Mouse (Mus musculus) heart, adult 18-20 months (tissue): ENCODE results near the gene Dpep3. TPM values are rescaled to one million over a fixed set of nuclear protein-coding genes. Genes with fewer than 3 reads are reported as not detected.
"Not testable (repeated sequence)": the region's sequence is repeated elsewhere in the genome, so short reads cannot be mapped to it uniquely, and the experiment has no call there.

ENCODE experiments used
- DNase-seq, 2 experiments: peaks; one replicate each; pipeline ENCODE4 v3.0.0; 2021 to 2022; ENCODE audit warnings: mixed read lengths in 1 of 2
- long read RNA-seq, 2 experiments: library from polyadenylated mRNA; stranded (forward); transcript quantifications; one replicate each; pipeline ENCODE4 v2.0.0; 2021
- total RNA-seq, 2 experiments: library from RNA; stranded (reverse); gene quantifications; 2 replicates each; pipeline ENCODE4 v1.2.3; 2021

Gene Dpep3
- total RNA-seq = not detected
- long read RNA-seq, experiment 1 = 0 reads
- long read RNA-seq, experiment 2 = 0 reads

DNA sequence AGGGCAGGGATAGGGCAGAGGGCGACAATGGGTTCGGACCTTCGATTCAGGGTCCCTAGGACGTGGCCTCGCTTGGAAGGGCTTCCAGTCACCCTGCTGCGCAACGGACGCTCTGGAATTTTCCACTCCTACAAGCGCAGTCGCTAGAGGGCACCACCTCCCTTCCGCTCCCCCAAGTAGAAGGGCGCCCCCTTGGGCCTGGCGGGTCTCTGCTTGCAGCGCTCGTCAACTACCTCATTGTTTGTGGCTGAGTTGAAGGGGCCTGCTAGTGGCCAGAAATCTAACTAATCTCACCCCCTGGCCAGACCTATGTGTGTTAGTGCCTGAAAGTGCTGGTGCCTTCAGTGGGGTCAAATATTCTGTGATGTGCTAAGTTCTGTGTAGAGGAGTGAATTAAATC lies at the start of gene Dpep3:
Gene Dpep3 (minus strand): TSS at position 105 of the 400 bp plus-strand sequence.
- DNase-seq = no peak

DNA sequence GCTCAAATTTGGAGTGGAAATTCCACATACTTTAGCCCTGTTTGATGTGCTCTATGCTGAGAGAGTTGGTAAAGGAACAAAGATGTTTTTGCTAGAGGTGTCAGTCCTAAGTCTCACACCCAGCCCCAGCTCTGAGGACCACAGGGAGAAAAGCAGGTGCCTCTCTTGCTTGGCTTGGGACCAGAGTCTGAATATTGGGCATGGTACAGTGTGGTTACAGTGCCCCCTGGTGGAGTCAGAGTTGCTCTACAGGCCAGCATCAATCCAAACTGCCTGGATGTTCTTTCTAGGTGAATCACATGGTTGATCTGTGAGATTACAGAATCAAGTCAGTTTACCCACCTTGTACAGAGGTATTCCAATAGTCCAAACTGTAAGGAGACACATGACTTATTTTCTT lies 43.3 kb upstream of the Dpep3 start:
- peak; percentile 71 to 91 for DNase-seq

DNA sequence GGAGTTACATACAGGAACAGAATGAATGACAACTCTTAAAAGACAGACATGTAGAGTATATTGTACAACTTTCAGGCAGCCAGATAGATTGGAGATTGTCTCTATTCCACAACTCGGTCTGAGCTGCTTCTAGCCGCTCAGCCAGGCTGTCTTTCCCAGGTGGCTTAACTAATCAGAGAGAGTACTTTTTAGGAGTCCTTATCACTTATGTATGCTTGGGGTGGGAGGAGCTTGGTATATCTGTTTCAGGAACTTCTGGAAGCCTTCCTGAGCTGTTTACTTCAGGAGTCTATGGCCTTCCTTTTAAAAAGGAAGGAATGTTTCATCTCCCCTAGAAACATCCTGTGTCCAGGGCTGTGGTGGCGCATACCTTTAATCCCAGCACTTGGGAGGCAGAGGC lies 38.8 kb upstream of the Dpep3 start:
- DNase-seq = no peak

DNA sequence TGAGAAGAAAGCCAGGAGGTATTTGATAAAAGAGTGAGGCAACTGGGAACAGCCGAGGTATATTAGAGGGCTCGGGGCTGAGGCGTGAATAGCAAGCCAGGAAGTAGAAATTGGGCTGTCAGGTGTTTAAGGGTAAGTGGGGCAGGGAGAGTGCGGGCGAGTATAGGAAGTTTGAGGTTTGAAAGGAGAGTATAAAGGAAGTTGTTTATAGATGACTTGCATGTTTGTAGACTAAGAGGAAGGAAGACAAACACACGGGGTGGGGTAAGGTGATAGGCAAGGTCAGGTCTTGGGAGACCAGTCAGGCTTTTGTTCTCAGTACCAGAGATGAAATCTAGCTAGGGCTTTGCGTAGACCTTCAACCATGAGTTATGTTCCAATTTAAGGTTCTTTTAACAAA lies 37.9 kb upstream of the Dpep3 start:
- no peak for DNase-seq

DNA sequence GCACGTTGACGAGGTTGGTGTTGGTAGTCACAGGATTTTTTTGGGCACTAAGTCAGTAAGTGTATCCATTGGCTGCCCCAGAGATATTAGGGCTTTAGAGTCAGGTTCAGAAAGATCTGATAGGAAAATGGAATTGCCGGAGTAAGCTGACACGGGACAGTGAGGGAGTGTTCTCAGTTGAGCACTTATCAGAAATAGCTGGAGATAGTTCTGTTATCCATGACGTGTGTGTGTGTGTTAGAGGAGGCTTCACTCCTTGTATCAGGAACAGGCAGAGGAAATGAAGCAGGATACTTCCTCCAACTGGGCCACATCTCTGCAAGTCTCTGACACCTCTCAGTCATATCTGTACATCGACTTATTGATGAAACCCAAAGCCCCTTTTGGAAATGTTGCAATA lies 37.1 kb upstream of the Dpep3 start:
- DNase-seq = no peak

DNA sequence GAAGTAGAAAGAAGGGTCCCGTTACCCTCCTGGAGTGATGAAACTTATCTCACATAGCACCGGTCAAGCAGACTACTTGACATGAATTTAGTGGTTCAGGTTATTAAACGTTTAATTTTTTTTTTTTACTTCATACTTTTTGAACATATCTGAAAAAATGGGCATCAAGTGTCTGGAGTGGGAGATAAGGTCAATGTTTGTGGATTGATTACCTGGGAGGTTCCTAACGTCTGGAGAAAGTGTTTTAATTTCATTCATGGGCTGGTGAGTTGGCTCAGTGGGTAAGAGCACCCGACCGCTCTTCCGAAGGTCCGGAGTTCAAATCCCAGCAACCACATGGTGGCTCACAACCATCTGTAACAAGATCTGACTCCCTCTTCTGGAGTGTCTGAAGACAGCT lies 33.0 kb upstream of the Dpep3 start:
- DNase-seq = not testable (repeated sequence)

DNA sequence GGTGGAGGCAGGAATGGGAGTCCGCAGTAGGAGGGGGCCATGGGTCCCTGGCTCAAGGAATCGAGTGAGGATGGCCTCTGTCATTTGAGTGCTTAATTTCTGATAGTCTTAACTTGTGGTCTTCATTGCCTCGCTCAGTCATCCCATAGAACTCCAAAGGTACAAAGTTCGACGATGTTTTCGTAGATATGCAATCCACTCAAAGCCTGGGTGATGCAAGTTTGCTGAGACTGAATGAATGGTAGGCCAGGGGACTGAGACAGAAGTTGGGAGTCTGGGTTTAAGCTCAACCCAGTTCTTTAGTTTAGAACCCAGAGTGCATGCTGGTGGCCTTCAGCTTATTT lies 32.4 kb upstream of the Dpep3 start, which contains the start of gene Ddx28:
Gene Ddx28 (minus strand): TSS at position 240 of the 344 bp plus-strand sequence.
- no peak for DNase-seq

DNA sequence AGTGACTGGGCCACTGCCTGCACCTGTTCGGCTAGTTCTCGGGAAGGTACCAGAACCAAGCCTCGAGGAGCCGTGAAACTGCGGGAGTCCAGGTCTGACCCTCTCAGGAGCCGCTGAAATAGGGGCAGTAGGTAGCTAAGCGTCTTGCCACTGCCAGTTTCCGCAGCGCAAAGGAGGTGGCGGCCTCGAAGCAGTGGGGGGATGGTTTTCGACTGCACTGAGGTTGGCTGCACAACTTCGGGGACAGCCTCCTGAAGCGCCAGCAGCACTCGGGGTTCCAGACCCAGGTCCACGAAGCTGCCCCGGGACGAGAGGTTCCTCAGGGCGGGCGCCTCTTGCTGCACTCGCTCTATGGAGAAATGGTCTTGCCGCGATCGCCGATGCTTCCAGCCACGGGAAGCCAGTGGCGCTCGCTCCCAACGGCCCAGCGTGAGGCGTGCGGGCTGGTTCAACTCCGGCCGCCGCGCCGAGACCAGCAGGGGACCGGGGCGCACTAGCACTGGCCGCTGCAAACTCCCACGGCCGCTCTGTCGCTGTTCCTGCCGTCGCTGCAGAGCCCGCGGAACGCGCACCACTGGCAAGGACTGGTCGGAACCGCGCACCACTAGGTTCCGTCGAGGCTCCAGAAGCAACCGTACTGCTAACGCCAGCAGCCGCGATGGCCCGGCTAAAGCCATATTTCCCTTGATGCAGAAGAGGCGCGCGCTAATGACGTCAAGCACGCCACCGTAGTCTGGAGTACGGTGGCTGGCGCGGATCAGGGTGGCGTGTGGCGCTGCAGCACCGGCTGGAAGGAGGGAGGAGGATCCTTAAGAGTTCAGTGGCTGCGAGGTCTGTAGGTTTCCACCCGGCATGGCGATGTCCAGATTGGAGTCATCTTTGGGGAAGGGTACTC lies 31.8 kb upstream of the Dpep3 start:
- peak; percentile 92 to 95 for DNase-seq

DNA sequence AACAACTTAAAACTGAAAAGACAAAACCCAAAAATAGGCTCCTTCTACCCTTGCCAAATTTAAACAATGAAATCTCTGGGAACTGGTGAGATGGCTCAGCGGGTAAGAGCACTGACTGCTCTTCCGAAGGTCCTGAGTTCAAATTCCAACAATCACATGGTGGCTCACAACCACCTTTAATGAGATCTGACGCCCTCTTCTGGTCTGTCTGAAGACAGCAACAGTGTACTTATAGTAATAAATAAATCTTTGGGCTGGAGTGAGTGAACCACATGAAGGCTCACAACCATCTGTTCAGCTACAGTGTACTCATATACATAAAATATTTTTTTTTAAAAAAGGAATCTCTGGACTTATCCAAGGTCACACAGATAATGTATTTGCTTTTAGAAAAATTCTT lies 28.7 kb upstream of the Dpep3 start:
- not testable (repeated sequence) for DNase-seq

DNA sequence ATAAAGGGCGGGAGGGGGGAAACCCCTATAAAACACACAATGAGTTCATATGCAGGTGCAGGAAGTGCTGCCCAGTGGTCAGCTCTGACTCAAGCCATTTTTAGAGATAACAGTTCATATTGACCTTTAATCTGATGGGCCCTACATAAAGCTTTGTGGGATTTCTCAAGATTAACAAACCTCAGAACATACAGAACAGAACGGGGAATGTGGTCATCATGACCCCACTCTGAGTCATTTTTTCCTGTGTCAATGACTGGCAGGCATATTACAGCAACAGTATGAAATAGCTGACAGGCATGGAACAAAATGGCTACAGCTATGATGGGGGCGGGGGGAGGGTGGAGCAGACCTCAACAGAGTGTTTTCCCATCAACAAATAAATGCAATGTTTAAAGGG lies 27.9 kb upstream of the Dpep3 start:
- DNase-seq = no peak

DNA sequence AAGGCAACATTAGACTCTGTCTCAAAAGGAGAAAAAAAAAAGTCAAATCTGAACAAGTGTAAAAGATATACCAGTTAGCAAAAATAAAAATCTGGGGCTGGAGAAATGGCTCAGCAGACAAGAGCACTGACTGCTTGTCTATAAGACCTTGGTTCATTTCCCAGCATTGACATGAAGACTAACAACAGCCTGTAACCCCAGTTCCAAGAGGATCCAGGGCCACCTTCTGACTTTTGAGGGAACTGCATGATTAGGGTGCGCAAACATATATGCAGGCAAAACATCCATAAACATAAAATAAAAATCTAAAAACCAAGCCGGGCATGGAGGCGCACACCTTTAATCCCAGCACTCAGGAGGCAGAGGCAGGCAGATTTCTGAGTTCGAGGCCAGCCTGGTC lies 27.2 kb upstream of the Dpep3 start:
- no peak for DNase-seq

DNA sequence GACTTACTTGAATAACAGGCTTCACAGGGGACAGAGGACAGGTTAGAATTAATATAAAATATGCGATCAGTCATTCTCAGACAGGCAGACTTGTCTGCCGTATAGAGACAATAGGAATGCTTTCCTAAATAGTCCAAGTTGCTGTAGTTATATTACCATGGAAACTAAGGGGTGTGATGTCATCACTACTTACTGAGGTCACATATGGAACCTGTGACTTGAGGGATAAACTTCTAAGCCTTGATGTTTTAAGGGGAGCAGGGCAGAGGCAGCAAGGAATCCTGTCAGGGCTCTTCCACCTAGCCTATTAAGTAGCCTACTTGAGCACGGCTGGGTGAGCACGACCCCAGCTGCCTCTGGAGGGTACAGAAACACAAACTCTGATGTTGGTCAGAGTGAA lies 26.6 kb upstream of the Dpep3 start, which contains the start of gene Dpep2nb:
Gene Dpep2nb (minus strand): TSS at position 101 of the 400 bp plus-strand sequence.
- DNase-seq = no peak

DNA sequence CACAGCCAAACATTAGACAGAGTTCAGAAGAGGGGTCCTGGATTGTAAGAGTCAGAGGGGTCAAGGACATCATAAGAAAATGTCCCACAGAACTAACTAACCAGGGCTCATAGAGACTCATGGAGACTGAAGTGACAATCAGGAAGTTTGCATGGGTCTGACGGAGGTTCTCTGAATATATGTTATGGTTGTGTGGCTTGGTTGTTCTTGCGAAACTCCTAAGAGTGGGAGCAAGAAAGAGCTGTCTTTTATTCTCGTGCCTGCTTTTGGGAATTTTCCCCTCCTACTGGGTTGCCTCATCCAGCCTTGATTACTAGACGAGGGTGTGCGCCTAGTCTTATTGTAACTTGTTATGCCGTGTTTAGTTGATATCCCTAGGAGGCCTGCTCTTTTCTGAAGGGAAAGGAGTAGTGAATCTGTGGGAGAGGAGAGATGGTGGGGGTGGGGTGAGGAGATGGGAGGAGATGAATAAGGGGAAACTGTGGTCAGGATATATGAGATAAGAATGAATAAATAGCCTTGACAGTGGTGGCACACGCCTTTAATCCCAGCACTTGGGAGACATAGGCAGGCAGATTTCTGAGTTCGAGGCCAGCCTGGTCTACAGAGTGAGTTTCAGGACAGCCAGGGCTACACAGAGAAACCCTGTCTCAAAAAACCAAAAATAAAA lies 25.4 kb upstream of the Dpep3 start:
- DNase-seq = no peak

DNA sequence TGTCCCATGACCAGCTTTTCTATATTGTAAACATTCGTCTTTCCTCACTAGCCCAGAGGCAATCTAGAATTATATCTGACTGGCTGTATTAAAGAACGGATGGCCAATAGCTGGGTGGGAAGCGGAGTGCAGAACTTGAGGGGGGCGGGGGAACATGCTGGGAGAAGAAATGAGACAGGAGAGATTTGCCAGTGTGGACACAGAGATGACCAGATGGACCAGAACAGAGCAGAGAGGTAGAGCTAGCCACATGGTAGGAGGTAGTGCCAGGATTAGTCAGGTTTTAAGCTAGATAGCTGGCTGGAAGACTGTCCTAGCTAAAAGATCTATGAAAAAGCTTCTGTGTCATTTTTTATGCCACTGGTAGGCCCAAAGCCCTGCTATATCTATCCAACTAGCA lies 22.7 kb upstream of the Dpep3 start:
- no peak for DNase-seq

DNA sequence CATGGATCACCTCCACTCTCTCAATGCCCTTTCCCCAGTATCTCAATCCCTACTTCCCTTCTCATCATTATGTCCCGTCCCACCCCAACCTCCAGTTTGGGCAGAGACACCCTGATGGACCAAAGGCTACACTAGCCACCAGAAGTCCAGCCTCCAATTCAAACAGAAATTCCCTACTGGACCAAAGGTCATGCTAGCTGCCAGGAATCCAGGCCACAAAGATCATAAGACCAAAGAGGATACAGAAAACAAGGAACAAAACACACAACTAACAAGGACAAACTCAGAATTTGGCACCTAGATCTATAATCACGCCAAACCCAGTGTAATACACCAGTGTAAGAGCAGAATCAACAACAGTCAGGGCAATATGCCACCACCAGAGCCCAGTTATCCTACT lies 19.7 kb upstream of the Dpep3 start:
- DNase-seq = peak in 1 of 2 experiments; percentile 22

DNA sequence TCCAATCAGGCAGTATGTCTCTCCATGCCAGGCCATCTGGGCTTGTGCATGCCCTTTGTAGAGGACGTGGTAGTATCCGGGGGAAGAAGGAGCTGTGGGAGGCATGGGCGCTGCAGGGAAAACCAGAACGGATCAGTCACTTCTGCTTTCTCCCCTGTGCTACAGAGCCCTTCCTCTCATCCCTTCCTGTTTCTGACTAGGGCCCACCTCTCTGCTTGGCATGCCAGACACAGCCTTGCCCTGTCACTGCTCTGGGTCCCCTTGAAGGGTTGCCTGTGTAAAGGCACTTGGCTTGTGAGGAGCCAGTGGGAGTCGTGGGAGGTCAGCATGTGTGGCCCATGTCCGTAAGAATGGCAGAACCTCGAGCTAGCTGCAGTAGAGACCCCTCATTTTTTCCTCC lies 17.1 kb upstream of the Dpep3 start:
- DNase-seq = peak in 1 of 2 experiments; percentile 46

DNA sequence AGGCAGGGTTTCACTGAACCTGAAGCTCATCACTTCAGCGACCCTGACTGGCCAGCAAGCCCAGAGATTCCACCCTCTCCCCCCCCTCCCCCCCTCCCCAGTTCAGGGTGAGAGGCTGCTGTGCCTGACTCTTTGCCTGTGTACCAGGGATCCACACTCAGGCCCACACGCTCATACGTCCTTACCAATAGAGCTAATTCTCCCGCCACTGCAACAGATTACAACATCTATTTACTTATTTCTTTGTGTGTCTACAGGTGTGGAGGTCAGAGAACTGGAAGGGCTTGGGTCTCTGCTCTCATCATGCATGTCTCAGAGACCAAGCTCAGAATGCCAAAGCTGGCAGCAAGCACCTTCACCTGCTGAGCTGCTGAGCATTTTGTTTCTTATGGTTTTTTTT lies 14.0 kb upstream of the Dpep3 start:
- no peak for DNase-seq

DNA sequence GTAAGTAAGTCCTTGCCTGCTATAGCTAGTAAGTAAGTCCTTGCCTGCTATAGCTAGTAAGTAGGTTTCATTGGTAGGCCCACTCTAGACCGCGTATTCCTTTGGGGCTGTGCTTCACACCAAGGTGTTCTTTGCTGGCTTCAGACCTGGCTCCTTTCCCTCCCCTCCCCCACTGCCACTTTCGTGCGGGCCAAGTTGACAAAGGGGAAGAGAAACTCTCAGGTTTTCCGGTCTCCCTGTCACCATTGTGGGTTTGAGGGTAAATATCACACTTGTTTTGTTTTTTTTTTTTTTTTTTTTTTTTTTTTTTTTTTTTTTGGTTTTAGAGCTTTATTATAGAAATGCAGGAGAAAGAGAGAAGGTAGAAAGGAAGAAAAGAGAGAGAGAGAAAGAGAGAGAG lies 13.3 kb upstream of the Dpep3 start:
- DNase-seq = peak in 1 of 2 experiments; percentile 19

DNA sequence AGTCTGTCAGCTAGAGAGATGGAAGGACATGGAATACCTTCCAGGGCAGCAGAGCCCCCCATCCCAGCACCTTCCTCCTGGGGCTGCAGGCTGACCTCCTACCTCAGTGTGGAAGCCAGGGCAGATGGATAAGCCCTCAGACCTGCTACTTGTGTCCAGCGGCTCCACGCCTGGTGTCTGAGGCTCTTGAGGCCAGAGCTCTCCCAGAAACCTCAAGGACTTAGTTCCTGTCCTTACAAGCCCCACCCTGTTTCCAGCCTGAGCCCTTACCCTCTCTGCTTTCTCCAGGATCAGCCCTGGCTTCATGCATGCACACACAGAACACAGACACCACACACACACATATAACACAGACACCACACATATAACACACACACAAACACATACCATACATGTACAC lies 12.3 kb upstream of the Dpep3 start:
- no peak for DNase-seq

DNA sequence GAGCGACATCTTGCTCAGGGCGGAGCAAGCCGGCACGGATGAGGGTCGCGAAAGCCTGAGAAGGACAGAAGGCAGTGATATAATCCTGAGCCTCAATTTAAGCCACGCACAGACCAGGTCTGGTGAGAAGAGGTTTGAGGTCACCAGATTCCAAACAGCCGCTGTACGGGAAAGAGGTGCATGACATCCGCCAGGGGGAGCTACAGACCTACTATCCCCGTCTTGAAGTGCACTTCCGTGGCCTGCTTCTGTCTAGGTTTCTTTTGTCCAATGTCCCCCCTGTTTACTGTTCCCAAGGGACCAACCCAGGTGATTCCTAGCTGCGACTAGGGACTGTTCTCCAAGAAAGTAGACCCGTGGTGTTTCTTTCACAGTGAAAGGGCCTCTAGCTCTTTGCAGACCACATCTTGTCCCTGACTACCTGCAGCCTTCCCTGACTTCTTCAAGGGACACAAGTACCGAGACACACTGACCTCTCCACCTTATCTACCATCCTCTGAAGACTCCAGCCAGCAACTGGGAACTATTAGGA lies 11.7 kb upstream of the Dpep3 start, which contains the start of gene Dus2:
Gene Dus2 (plus strand): TSS at position 482 of the 532 bp plus-strand sequence.
- peak; percentile 84 to 93 for DNase-seq

DNA sequence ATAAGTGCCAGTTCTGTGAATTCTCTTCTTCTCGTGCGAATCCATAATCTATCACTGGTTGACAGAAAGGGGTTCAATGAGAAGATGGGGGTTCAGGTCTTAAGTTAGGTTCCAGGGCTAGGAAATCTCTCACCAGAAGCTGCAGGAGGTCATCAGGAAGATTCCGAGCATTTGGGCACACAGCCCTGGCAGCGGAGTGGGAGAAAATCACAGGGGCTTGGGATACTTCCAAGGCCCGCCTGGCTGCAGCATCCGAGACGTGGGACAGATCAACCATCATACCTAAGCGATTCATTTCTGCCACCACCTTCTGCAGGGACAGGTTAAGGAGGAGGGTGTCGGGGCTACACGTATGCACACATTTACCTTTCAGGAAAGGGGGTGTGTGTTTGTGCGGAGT lies 9.3 kb upstream of the Dpep3 start:
- no peak for DNase-seq

DNA sequence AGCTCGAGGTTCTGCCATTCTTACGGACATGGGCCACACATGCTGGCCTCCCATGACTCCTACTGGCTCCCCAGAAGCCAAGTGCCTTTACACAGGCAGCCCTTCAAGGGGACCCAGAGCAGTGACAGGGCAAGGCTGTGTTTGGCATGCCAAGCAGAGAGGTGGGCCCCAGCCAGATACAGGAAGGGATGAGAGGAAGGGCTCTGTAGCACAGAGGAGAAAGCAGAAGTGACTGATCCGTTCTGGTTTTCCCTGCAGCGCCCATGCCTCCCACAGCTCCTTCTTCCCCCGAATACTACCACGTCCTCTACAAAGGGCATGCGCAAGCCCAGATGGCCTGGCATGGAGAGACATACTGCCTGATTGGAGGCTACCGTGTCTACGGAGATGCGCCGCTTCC lies 4.2 kb upstream of the Dpep3 start:
- DNase-seq = not testable (repeated sequence)

DNA sequence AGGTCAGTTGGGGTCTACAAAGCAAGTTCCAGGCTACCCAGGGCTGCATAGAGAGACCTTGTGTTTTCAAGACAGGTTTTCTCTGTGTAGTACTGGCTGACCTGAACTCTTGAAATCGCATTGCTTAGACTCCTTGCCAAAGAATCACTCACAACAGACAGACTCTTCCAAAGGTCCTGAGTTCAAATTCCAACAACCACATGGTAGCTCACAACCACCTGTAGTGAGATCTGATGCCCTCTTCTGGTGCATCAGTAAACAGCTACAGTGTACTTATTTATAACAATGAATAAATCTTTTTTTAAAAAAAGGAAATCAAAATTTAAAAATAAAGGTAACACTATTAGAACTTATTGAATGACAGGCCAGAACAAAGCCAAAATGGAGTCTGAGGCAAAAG lies 1.9 kb upstream of the Dpep3 start:
- no peak for DNase-seq
